Mouse (Mus musculus): Measurements from ENCODE around the gene Gm7903. TPM values are rescaled to one million over a fixed set of nuclear protein-coding genes. Genes with fewer than 3 reads are reported as not detected.

Gene Gm7903
- 0.01 TPM in 1 of 2 replicates, not detected in the other for polyA plus RNA-seq (2012; rRNA removed)

GRCm38 (mm10) chrX:135433535-135433934 is at the start of gene Gm7903:
Gm7903 (plus strand) TSS chrX:135433835.

Other genes starting within 250 kb of the Gm7903 start
- gene Tceal6, start 223.1 kb upstream of the Gm7903 start, polyA plus RNA-seq (2012; rRNA removed) = 60.3 and 62.3 TPM in 2 replicates
- not detected in 2 replicates for gene Pramel3, start 131.5 kb upstream of the Gm7903 start, polyA plus RNA-seq (2012; rRNA removed)
- gene Gm5128, start 60.6 kb upstream of the Gm7903 start, polyA plus RNA-seq (2012; rRNA removed) = not detected in 2 replicates
- gene AV320801, start 60.8 kb downstream of the Gm7903 start, polyA plus RNA-seq (2012; rRNA removed) = not detected in 2 replicates
- 0.12 TPM in 1 of 2 replicates, not detected in the other for gene Nxf7, start 164.9 kb downstream of the Gm7903 start, polyA plus RNA-seq (2012; rRNA removed)
- gene Prame, start 193.9 kb downstream of the Gm7903 start, polyA plus RNA-seq (2012; rRNA removed) = not detected in 2 replicates